Mouse (Mus musculus): ENCODE results near the gene Vmn1r218. TPM values are rescaled to one million over a fixed set of nuclear protein-coding genes. Genes with fewer than 3 reads are reported as not detected.
"Not testable (repeated sequence)": the region's sequence is repeated elsewhere in the genome, so short reads cannot be mapped to it uniquely, and the experiment has no call there.

Gene Vmn1r218
- polyA plus RNA-seq, 1 experiment from 2014 or later, result not detected

DNA sequence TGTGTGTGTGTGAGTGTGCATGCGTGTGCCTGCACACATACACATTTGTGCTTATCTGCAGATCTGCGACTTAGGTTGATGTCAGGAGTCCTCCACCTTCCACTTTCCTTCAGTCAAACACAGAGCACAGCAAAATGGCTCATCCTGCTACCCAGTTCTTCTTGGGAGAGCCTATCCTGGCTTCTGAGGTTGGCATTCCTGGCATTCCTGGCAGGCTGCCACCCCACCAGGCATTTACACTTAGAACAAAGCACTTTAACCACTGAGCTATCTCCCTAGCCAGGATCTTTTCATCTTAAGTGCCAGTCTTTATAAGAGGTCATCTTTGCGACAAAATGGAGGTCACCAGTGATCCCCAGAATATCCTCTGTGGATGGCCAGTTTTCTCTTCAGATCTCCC, 24.9 kb downstream of the Vmn1r218 start:
- no peaks in the 10 kb centered on the region for H3K27me3 ChIP-seq (ENCODE audit: control insufficient read depth, insufficient read depth, low read length)
- no peak overlapping the region for H3K9ac ChIP-seq (ENCODE audit: low read length)
- 63% methylated on average over 3 of the region's 3 CpGs for WGBS
- no peaks in the 10 kb centered on the region for H3K36me3 ChIP-seq (ENCODE audit: control insufficient read depth, insufficient read depth, low read length)
- H3K9me3 ChIP-seq (ENCODE audit: control insufficient read depth, low read length), result no peaks in the 10 kb centered on the region
- no peak overlapping the region for H3K27ac ChIP-seq (replicated peaks)
- H3K4me3 ChIP-seq (ENCODE audit: low read depth, low read length), result no peak overlapping the region
- DNase-seq (ENCODE audit: low spot score) (no peak), ATAC-seq (ENCODE audit: low FRiP score, low TSS enrichment) (no peak)
- no peaks in the 10 kb centered on the region for H3K4me1 ChIP-seq (replicated peaks; ENCODE audit: control insufficient read depth, insufficient read depth)
- no peak overlapping the region for H3K4me2 ChIP-seq (replicated peaks; ENCODE audit: low read depth)
- TF ChIP-seq EP300 (optimal IDR thresholded peaks at IDR 0.05) (no peak), CTCF (IDR thresholded peaks at IDR 0.05; ENCODE audit: low read depth) (no peak)

DNA sequence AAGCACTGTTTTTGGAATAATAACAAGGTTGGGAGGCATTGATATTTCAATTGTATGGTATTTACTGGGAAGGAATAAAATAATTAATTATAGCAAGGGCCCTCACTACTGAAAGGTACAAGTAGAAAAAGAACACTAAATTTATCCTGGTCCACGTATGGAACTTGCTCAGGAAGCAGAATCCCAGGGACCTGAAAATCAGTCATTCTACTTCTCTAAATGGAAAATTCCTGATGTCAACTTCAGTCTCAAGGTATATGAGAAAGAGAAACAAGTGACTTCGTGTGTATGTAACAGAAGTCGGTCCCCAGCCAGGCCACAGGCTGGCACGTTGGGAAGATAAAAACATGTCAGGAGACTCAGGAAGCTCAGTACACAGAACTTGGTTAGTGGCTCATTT, 26.1 kb downstream of the Vmn1r218 start, which contains the start of gene Vmn1r219:
Vmn1r219 (plus strand) TSS at position 301 of the 400 bp plus-strand sequence.
- WGBS, result 59% methylated on average over 4 of the region's 4 CpGs
- no peaks in the 10 kb centered on the region for H3K9me3 ChIP-seq (ENCODE audit: control insufficient read depth, low read length)
- no peak within 1 kb of the TSS for H3K9ac ChIP-seq (ENCODE audit: low read length)
- ATAC-seq (ENCODE audit: low FRiP score, low TSS enrichment) (no peak), DNase-seq (ENCODE audit: low spot score) (no peak)
- TF ChIP-seq CTCF (IDR thresholded peaks at IDR 0.05; ENCODE audit: low read depth) (no peak), EP300 (optimal IDR thresholded peaks at IDR 0.05) (no peak)
- no peak within 1 kb of the TSS for H3K4me3 ChIP-seq (ENCODE audit: low read depth, low read length)
- no peak within 1 kb of the TSS for H3K27ac ChIP-seq (replicated peaks)
- no peak within 1 kb of the TSS for H3K4me2 ChIP-seq (replicated peaks; ENCODE audit: low read depth)
- H3K4me1 ChIP-seq (replicated peaks; ENCODE audit: control insufficient read depth, insufficient read depth), result no peaks in the 10 kb centered on the region
- H3K36me3 ChIP-seq (ENCODE audit: control insufficient read depth, insufficient read depth, low read length), result no peaks in the 10 kb centered on the region
- no peaks in the 10 kb centered on the region for H3K27me3 ChIP-seq (ENCODE audit: control insufficient read depth, insufficient read depth, low read length)

DNA sequence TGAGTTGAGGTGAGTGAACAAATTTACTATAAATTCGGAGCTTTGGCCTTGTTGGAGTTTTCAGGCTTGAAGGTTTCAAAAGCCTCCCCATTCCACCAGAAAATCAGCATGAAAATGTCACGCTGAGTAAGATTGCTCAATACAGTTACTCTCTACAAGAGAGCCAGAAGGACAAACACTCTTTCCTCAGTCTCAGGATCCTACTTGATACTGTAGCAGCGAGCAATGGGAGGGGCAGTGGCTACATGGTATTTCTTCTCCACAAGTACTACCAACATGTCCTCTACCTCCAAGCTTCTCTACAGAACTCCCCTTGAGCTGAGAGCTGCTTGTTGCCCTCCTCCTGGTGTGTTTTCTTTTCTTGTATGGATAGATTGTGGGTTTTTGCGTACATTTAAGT, 33.5 kb downstream of the Vmn1r218 start:
- not testable (repeated sequence) for H3K4me1 ChIP-seq (replicated peaks; ENCODE audit: control insufficient read depth, insufficient read depth); H3K4me2 ChIP-seq (replicated peaks; ENCODE audit: low read depth); H3K36me3 ChIP-seq (ENCODE audit: control insufficient read depth, insufficient read depth, low read length); H3K27me3 ChIP-seq (ENCODE audit: control insufficient read depth, insufficient read depth, low read length); H3K27ac ChIP-seq (replicated peaks); H3K9me3 ChIP-seq (ENCODE audit: control insufficient read depth, low read length); H3K9ac ChIP-seq (ENCODE audit: low read length); DNase-seq (ENCODE audit: low spot score); ATAC-seq (ENCODE audit: low FRiP score, low TSS enrichment); H3K4me3 ChIP-seq (ENCODE audit: low read depth, low read length)
- WGBS, result 78% methylated on average over 4 of the region's 4 CpGs

DNA sequence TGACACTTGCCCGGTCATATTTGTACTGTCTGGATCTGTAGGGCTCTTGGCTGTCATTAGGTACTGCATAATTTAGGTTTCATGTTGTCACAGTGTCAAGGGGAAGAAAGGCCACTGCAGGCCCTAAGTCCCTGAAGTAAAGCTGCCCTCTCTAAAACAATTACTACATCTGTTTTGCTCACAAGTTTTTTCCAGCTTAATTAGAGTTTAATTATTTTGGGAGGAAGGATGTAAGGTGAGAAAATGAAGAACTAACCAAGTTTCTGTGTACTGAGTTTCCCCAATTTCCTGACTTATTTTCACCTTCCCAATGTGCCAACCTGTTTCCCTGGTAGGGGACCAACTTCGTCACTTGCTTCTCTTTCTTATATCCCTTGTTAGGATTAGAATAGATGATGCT, 54.9 kb downstream of the Vmn1r218 start, which contains the start of gene Vmn1r220:
Vmn1r220 (minus strand) TSS at position 101 of the 400 bp plus-strand sequence.
- ATAC-seq (ENCODE audit: low FRiP score, low TSS enrichment), result no peak

More for the DNA sequence above, 54.9 kb downstream of the Vmn1r218 start, which contains the start of gene Vmn1r220:
- WGBS, result 88% methylated on average over 2 of the region's 2 CpGs
- Histone ChIP-seq H3K36me3 (ENCODE audit: control insufficient read depth, insufficient read depth, low read length) (no peaks in the 10 kb centered on the region), H3K9me3 (ENCODE audit: control insufficient read depth, low read length) (no peaks in the 10 kb centered on the region), H3K27ac (replicated peaks) (no peak within 1 kb of the TSS), H3K27me3 (ENCODE audit: control insufficient read depth, insufficient read depth, low read length) (no peaks in the 10 kb centered on the region), H3K4me1 (replicated peaks; ENCODE audit: control insufficient read depth, insufficient read depth) (no peaks in the 10 kb centered on the region), H3K4me3 (ENCODE audit: low read depth, low read length) (no peak within 1 kb of the TSS), H3K4me2 (replicated peaks; ENCODE audit: low read depth) (no peak within 1 kb of the TSS), H3K9ac (ENCODE audit: low read length) (no peak within 1 kb of the TSS)
- DNase-seq (ENCODE audit: low spot score), result no peak
- TF ChIP-seq CTCF (IDR thresholded peaks at IDR 0.05; ENCODE audit: low read depth) (no peak), EP300 (optimal IDR thresholded peaks at IDR 0.05) (no peak)

Other genes starting within 250 kb of the Vmn1r218 start
- not detected in 2 replicates for gene Vmn1r212, start 248.9 kb upstream of the Vmn1r218 start, polyA plus RNA-seq (2015; fragmentation: Nextera tagmentation; extraction: Ambion mirVana)
- gene Vmn1r213, start 125.5 kb upstream of the Vmn1r218 start, polyA plus RNA-seq (2015; fragmentation: Nextera tagmentation; extraction: Ambion mirVana), result not detected in 2 replicates
- not detected in 2 replicates for gene Vmn1r214, start 102.7 kb upstream of the Vmn1r218 start, polyA plus RNA-seq (2015; fragmentation: Nextera tagmentation; extraction: Ambion mirVana)
- not detected in 2 replicates for gene Vmn1r215, start 65.1 kb upstream of the Vmn1r218 start, polyA plus RNA-seq (2015; fragmentation: Nextera tagmentation; extraction: Ambion mirVana)
- not detected in 2 replicates for gene Vmn1r217, start 14.9 kb upstream of the Vmn1r218 start, polyA plus RNA-seq (2015; fragmentation: Nextera tagmentation; extraction: Ambion mirVana)
- not detected in 2 replicates for gene Vmn1r219, start 26.2 kb downstream of the Vmn1r218 start, polyA plus RNA-seq (2015; fragmentation: Nextera tagmentation; extraction: Ambion mirVana)
- not detected in 2 replicates for gene Vmn1r220, start 54.8 kb downstream of the Vmn1r218 start, polyA plus RNA-seq (2015; fragmentation: Nextera tagmentation; extraction: Ambion mirVana)
- gene Vmn1r221, start 81.0 kb downstream of the Vmn1r218 start, polyA plus RNA-seq (2015; fragmentation: Nextera tagmentation; extraction: Ambion mirVana), result not detected in 2 replicates
- gene Vmn1r222, start 102.8 kb downstream of the Vmn1r218 start, polyA plus RNA-seq (2015; fragmentation: Nextera tagmentation; extraction: Ambion mirVana), result not detected in 2 replicates
- not detected in 2 replicates for gene Vmn1r223, start 114.0 kb downstream of the Vmn1r218 start, polyA plus RNA-seq (2015; fragmentation: Nextera tagmentation; extraction: Ambion mirVana)
- gene Zfp322a, start 236.1 kb downstream of the Vmn1r218 start, polyA plus RNA-seq (2015; fragmentation: Nextera tagmentation; extraction: Ambion mirVana), result 18.1 and 18.9 TPM in 2 replicates